Mouse (Mus musculus) lung, embryonic 16.5 days (tissue): ENCODE measurements at regions not wholly inside any gene's neighbourhood (a gene's known extent, or its start where the extent isn't known, plus 50 kb on each side); places are given as distances from the start of the nearest gene placed in this dataset.

Experiments used
- ATAC-seq: fragments of 200-750 bp; cut with Nextera tagmentation; 2 replicates; pipeline ENCODE4 v1.8.0; 2017; ENCODE audit warnings: low read depth, mild to moderate bottlenecking, moderate library complexity
- H3K27ac ChIP-seq: fragments of 300-500 bp; sonication (generic); 2 replicates; pipeline ENCODE4 v1.5.1; 2014; ENCODE audit warnings: mild to moderate bottlenecking, control low read depth, low read length
- H3K27me3 ChIP-seq: fragments of 300-500 bp; sonication (generic); 2 replicates; pipeline ENCODE4 v1.6.1; 2014; ENCODE audit warnings: low read depth, low read length, mixed read lengths; ENCODE audit not compliant: control insufficient read depth, insufficient read depth
- H3K36me3 ChIP-seq: fragments of 300-500 bp; sonication (generic); 2 replicates; pipeline ENCODE4 v1.6.1; 2014; ENCODE audit warnings: low read length; ENCODE audit not compliant: control insufficient read depth, insufficient read depth
- H3K4me1 ChIP-seq: fragments of 300-500 bp; sonication (generic); replicated peaks from 2 replicates; pipeline ENCODE4 v1.6.1; 2014; ENCODE audit warnings: low read length, mixed read lengths; ENCODE audit not compliant: control insufficient read depth, insufficient read depth
- H3K4me2 ChIP-seq: fragments of 300-500 bp; sonication (generic); 2 replicates; pipeline ENCODE4 v1.6.1; 2014; ENCODE audit warnings: low read depth, low read length, control low read depth
- H3K4me3 ChIP-seq: fragments of 300-500 bp; sonication (generic); 2 replicates; pipeline ENCODE4 v1.5.1; 2014; ENCODE audit warnings: mild to moderate bottlenecking, low read length, control low read depth
- H3K9ac ChIP-seq: fragments of 300-500 bp; sonication (generic); 2 replicates; pipeline ENCODE4 v1.6.1; 2014; ENCODE audit warnings: low read length, control low read depth
- H3K9me3 ChIP-seq: fragments of 300-500 bp; sonication (generic); 2 replicates; pipeline ENCODE4 v1.6.1; 2016; ENCODE audit warnings: low read length; ENCODE audit not compliant: control insufficient read depth
- WGBS: fragments of 180-500 bp; shearing (Covaris S2); extraction: QIAGEN DNeasy Blood & Tissue Kit; methylation state at CpG from one replicate; pipeline ENCODE4 v1.1.7; 2014; 5-methylcytosine and 5-hydroxymethylcytosine counted together

DNA sequence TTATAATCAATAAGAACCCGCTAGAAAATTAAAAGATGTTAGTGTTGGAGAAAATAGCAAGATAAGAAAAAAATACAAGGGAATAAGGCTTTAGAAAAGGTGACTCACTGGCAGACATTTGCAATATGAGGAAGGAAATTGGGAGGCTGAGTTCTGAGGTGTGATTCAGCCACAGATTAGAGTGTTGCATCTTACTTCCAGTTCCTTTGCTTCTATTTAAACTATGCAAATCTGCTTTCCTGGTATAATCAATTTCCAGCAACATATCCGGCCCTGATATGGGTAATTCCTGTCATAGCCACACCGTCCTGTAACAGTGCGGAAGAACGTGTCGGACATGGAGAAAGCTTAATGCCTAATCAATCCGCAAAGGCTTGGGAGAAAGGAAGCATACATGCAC is 144.9 kb downstream of the Spry2 start:
- Histone ChIP-seq H3K9ac (no peak overlapping the region), H3K4me1 (no peaks in the 10 kb centered on the region), H3K36me3 (no peaks in the 10 kb centered on the region), H3K27ac (no peak overlapping the region), H3K27me3 (no peaks in the 10 kb centered on the region), H3K4me2 (no peak overlapping the region), H3K4me3 (no peak overlapping the region), H3K9me3 (no peaks in the 10 kb centered on the region)
- 80% methylated on average over 7 of the region's 7 CpGs for WGBS
- ATAC-seq: no peak

DNA sequence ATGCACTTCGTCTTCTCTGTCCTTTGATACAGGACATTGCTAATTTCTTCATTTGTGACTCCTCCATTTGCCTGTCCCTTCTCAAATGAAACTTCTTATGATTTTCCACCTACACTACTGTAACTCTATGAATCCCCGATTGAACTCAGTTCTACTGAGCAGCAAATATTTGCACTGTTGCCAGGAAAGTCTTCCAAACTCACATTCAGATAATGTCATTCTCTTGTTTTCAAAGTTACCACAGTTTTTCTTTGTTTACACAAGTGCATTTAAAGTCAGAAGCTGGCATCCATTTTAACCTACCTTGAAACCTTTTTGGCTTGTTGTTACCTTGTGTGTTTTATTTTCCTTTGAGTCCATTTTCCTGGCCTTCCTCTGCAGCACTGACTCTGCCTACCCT is 152.0 kb downstream of the Spry2 start:
- peak; percentile 23 for ATAC-seq
- peak overlapping the region; percentile 79 for H3K27ac ChIP-seq
- WGBS: 59% methylated on average over 2 of the region's 2 CpGs

DNA sequence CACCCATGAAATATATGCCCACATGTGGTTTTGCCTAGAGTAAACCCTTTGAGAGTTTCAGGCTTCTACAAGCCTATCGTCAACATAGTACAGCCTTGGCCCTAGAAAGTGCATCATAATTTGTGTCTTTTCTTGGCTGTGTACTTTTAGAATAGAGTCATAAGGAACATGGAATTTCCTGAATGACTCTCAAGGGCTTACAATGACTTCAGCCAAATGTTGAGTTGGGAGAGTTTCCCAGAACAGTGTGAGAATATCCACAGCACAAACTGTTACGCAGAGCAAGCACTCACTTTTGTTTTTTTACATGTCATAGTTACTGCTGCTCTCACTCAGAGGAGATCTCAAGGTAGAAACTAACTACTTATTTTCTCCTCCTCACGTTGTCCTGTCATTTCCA is 152.5 kb downstream of the Spry2 start:
- peak overlapping the region; percentile 17; the same call in 1 of the 2 replicates for H3K4me2 ChIP-seq
- peak; percentile 84 for ATAC-seq
- peak overlapping the region; percentile 79 for H3K27ac ChIP-seq
- no peak overlapping the region for H3K9ac ChIP-seq
- H3K4me1 ChIP-seq: peaks cover 18% of the 10 kb centered on the region
- 30% methylated on average over 3 of the region's 3 CpGs for WGBS
- H3K36me3 ChIP-seq: no peaks in the 10 kb centered on the region
- no peaks in the 10 kb centered on the region for H3K27me3 ChIP-seq
- H3K4me3 ChIP-seq: no peak overlapping the region
- H3K9me3 ChIP-seq: no peaks in the 10 kb centered on the region

More for the DNA sequence above, 152.0 kb downstream of the Spry2 start:
- Histone ChIP-seq H3K36me3 (no peaks in the 10 kb centered on the region), H3K9me3 (no peaks in the 10 kb centered on the region), H3K9ac (no peak overlapping the region), H3K4me2 (peak overlapping the region; percentile 17; the same call in 1 of the 2 replicates), H3K4me3 (no peak overlapping the region), H3K4me1 (peaks cover 18% of the 10 kb centered on the region), H3K27me3 (no peaks in the 10 kb centered on the region)

DNA sequence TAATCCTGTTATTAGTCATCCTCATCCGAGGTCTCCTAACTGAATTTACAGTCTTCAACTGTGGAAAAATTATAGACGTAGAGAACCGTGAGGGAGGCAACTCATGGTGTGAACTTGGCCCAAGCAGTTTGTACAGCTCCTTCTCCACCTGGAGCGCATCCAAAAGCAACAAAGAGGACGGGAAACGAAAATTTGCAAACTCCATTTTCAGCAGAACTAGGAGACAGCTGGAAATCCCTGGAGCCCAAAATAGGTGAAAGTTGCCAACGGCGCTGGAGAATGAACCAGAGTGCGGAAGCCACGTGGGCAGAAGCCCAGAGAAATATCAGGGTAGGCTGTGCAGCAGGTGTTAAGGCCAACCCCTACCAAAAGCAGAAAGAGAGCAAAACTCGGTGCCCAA is 155.7 kb downstream of the Spry2 start:
- H3K27ac ChIP-seq: peak overlapping the region; percentile 9
- 42% methylated on average over 11 of the region's 11 CpGs for WGBS
- 0 out of 2 replicates have a peak, but pooled peaks have one; percentile 40 for ATAC-seq
- no peak overlapping the region for H3K4me3 ChIP-seq
- H3K27me3 ChIP-seq: no peaks in the 10 kb centered on the region
- no peaks in the 10 kb centered on the region for H3K9me3 ChIP-seq
- no peak overlapping the region for H3K9ac ChIP-seq
- peaks cover 18% of the 10 kb centered on the region for H3K4me1 ChIP-seq
- no peak overlapping the region for H3K4me2 ChIP-seq
- H3K36me3 ChIP-seq: no peaks in the 10 kb centered on the region

DNA sequence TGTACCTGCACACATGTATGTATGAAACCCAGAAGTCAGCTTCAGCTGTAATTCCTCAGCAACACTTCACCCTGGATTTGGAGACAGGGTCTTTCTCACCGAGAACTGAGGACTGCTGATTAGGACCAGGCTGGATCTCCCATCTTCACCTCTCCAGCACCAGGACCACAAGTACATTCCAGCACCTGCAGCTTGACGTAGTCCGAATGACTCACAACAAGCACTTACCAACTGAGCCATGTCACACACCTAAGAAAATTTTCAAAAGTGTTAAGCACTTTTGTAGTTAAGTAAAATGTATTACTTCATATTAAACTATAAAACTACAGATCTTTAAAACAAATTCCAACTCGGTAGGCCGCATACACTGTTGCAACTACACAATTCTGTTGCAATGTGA is 158.1 kb downstream of the Spry2 start:
- no peaks in the 10 kb centered on the region for H3K36me3 ChIP-seq
- H3K4me1 ChIP-seq: peaks cover 13% of the 10 kb centered on the region
- H3K9ac ChIP-seq: no peak overlapping the region
- no peak for ATAC-seq
- H3K4me3 ChIP-seq: no peak overlapping the region
- H3K27me3 ChIP-seq: no peaks in the 10 kb centered on the region
- H3K9me3 ChIP-seq: no peaks in the 10 kb centered on the region
- H3K4me2 ChIP-seq: no peak overlapping the region
- no peak overlapping the region for H3K27ac ChIP-seq
- 59% methylated on average over 5 of the region's 5 CpGs for WGBS

DNA sequence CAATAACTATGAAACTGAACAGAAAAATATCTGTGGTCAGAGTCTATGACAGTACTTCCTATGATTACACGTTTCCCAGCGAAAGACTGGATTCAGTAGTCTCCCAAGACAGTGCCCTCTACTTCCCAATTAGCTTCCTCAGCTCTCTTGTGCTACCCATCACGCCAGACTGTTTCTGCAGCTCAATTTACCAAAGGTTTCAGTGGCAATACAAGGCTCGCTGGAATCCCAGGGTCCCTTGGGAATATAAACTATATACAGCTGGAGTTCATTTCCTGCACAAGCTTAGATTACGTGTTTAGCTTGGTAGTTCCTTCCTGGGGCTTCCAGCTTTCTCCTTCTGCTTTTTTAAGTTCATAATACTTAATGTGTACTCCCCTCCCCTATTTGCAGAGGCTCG is 160.3 kb downstream of the Spry2 start:
- no peak for ATAC-seq
- peaks cover 17% of the 10 kb centered on the region for H3K4me1 ChIP-seq
- H3K27me3 ChIP-seq: no peaks in the 10 kb centered on the region
- 31% methylated on average over 6 of the region's 6 CpGs for WGBS
- peak overlapping the region; percentile 44 for H3K27ac ChIP-seq
- H3K36me3 ChIP-seq: no peaks in the 10 kb centered on the region
- H3K4me3 ChIP-seq: no peak overlapping the region
- H3K4me2 ChIP-seq: no peak overlapping the region
- no peak overlapping the region for H3K9ac ChIP-seq
- no peaks in the 10 kb centered on the region for H3K9me3 ChIP-seq

DNA sequence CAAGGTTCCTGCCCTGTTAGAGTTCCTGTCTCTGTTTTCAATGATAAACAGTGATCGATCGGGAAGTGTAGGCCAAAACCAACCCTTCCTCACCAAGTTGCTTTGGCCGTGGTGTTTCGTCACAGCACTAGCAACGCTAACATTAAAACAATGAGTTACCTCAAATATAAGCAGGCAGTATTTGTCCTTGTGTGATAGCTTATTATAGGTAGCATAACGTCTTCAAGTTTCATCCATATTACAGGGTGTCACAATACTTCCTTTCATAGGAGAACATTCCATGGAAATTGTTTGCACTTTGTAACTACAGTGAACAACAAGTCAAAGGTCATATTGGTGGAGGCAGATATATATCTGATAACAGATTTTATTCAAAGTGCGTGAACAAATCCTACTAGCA is 162.3 kb downstream of the Spry2 start:
- WGBS: 77% methylated on average over 7 of the region's 7 CpGs
- ATAC-seq: no peak

DNA sequence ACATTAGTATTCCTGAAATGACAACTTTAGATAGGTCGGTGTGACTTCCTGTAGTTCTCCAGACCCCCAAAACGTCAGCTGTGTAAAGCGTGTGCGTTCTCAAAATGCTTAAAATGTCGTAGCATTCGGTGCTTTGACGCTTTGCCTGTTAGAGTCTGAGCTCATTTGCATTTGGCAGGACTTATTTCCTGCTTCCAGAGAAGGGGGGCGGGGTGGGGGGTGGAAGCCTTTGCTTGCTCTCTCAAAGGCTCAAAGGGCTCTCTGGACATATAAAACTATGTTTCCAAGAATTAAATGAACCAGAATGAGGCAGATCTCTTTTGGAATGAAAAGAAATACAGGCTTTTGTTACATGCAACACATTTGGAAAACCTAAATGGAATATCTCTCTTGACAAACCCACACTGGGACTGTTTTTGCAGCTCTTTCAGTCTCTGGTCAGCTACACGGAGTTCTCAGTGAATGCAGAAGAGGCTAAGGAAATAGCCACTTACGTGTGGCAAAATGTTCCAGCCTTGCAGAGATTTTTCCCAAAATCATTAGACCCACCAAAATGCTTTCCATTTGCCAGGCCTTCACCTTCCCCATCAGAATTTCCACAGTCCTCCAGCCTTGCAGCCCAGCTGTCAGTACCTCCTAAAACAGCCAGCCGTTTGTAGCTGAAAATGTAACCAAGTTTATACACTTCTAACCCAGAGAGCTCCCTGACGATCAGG is 163.4 kb downstream of the Spry2 start:
- Histone ChIP-seq H3K27ac (peak overlapping the region; percentile 97), H3K27me3 (no peaks in the 10 kb centered on the region), H3K9me3 (no peaks in the 10 kb centered on the region), H3K4me3 (peak overlapping the region; percentile 46), H3K4me2 (peak overlapping the region; percentile 55), H3K36me3 (no peaks in the 10 kb centered on the region), H3K4me1 (peaks cover 17% of the 10 kb centered on the region), H3K9ac (peak overlapping the region; percentile 60)
- ATAC-seq: peak; percentile 61
- WGBS: 4% methylated on average over 12 of the region's 12 CpGs

More for the DNA sequence above, 162.3 kb downstream of the Spry2 start:
- no peaks in the 10 kb centered on the region for H3K9me3 ChIP-seq
- H3K36me3 ChIP-seq: no peaks in the 10 kb centered on the region
- H3K27ac ChIP-seq: no peak overlapping the region
- no peak overlapping the region for H3K4me3 ChIP-seq
- H3K9ac ChIP-seq: no peak overlapping the region
- peaks cover 17% of the 10 kb centered on the region for H3K4me1 ChIP-seq
- H3K4me2 ChIP-seq: no peak overlapping the region
- no peaks in the 10 kb centered on the region for H3K27me3 ChIP-seq

DNA sequence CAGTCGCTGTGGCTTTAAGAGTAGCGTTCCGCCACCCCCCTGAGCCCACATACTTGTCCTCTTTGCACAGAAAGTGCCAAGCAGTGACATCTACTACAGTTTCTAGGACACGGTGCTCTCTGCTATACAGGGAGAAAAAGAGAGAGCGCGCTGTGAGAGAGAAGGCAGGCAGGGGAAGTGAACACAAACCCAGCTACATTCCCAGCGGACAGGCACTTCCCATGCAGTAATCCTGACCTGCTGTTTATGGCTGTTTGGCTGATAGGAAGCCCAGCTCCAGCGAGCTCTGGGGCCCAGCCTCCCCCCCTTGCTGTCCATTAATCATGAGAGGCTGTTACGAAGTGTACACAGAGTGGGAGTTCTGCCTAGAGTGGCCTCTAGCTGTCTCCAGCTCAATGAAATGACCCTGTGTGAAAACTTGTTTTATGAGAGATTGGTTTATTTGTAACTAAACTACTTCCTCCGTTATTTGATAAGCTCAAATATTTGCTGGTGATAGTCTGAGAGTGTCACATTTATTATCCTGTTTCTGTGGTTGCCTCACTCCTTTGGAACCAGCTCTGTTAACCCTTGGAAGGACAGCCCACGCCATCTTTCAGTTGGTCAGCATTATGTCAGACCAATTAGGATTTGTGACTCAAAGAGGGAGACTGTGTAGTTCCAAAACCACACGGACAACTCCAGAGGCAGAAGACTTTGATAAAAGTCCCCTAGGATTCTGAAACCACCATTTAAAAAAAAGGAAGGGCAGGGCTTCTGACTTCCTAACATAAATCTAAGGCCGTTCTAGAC is 164.2 kb downstream of the Spry2 start:
- H3K27me3 ChIP-seq: no peaks in the 10 kb centered on the region
- no peaks in the 10 kb centered on the region for H3K9me3 ChIP-seq
- peak overlapping the region; percentile 60 for H3K9ac ChIP-seq
- H3K4me3 ChIP-seq: peak overlapping the region; percentile 46
- H3K27ac ChIP-seq: peak overlapping the region; percentile 97
- WGBS: under 1% methylated on average over 13 of the region's 13 CpGs
- H3K36me3 ChIP-seq: no peaks in the 10 kb centered on the region
- ATAC-seq: peak; percentile 97
- H3K4me1 ChIP-seq: peaks cover 17% of the 10 kb centered on the region
- H3K4me2 ChIP-seq: peak overlapping the region; percentile 55
